Mouse (Mus musculus): ENCODE results near the gene Mfn2. TPM values are rescaled to one million over a fixed set of nuclear protein-coding genes. Genes with fewer than 3 reads are reported as not detected.

The Mfn2 gene
- polyA plus RNA-seq, 1 experiment, result 142 TPM

DNA sequence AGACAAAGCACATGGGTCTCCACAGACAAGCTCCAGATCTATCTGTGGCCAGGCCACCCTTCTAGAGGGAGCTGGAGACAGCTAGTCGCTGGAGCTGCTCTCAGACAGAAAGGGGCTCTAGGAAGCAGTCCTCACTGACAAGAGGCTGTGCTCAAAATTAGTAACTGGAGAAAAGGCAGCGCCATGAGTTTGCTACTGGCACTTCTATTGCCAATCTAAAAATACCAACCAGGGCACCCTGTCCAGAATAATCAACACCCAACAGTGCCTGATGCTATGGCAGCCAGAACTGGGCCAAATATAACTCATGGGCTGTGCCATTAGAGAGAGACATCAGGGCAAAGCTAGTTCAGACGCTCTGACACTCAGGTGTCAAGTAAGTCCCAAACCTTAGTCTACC is 7.2 kb downstream of the Mfn2 start:
- TF ChIP-seq POLR2A (IDR thresholded peaks at IDR 0.05; ENCODE audit: control insufficient read depth, low read depth, low read length) (no peak), CTCF (IDR thresholded peaks at IDR 0.05; ENCODE audit: control insufficient read depth, insufficient read depth, insufficient replicate concordance, low read depth, low read length) (no peak)
- Histone ChIP-seq H3K27me3 (ENCODE audit: control insufficient read depth, insufficient read depth, low read length) (no peaks in the 10 kb centered on the region), H3K27ac (ENCODE audit: control insufficient read depth, insufficient read depth, low read depth, low read length) (no peak overlapping the region), H3K4me1 (ENCODE audit: control insufficient read depth, insufficient read depth, low read length) (no peaks in the 10 kb centered on the region), H3K4me3 (ENCODE audit: control insufficient read depth, low read depth, low read length) (no peak overlapping the region), H3K36me3 (ENCODE audit: control insufficient read depth, insufficient read depth, low read length) (no peaks in the 10 kb centered on the region; the same call in none of the 2 replicates)

DNA sequence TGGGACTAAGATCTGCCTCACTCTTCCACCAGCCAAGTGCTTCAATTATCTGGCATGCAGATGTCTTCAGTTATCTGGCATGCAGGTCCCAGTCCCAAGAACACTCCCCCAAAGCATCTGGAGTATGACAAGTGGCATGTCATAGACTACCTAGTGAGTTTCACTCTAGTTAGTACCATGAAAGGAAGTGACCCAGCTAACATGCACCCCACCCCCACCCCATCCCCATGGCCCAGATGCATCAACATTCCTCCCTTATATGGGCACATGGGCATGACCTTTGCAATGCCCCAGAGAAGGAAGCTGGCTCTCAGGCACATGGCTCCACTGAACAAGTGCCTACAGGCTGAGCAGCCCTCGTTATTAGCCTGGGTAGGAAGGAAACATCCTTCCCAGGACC is 8.1 kb downstream of the Mfn2 start:
- Histone ChIP-seq H3K36me3 (ENCODE audit: control insufficient read depth, insufficient read depth, low read length) (peaks cover 1% of the 10 kb centered on the region), H3K27ac (ENCODE audit: control insufficient read depth, insufficient read depth, low read depth, low read length) (no peak overlapping the region), H3K4me3 (ENCODE audit: control insufficient read depth, low read depth, low read length) (no peak overlapping the region), H3K4me1 (ENCODE audit: control insufficient read depth, insufficient read depth, low read length) (no peaks in the 10 kb centered on the region), H3K27me3 (ENCODE audit: control insufficient read depth, insufficient read depth, low read length) (no peaks in the 10 kb centered on the region)
- TF ChIP-seq POLR2A (IDR thresholded peaks at IDR 0.05; ENCODE audit: control insufficient read depth, low read depth, low read length), result no peak
- no peak for TF ChIP-seq CTCF (IDR thresholded peaks at IDR 0.05; ENCODE audit: control insufficient read depth, insufficient read depth, insufficient replicate concordance, low read depth, low read length)

DNA sequence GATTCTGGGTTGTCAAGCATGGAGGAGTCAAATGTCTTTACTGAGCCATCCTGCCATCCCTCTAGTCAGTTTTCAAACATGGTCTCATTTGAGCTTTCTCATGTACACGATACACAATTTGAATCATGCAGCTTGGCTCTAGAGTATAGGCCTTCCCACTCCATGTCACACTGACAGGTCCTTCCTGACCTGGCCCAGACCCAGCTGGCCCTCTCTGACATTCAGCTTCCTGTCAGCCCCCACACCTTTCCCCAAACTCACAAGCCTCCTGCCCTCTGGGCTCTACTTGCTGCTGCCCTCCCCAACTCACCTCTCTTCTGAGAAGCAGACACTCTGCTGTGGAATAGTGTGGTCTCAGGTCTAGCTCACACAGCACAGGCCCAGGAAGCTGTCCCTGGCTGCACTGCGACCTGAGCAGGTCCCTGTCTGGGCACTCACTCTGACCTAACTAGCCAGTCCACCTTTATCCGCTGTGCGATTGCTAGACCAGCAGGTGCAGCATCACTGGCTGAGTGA is 8.6 kb downstream of the Mfn2 start:
- Histone ChIP-seq H3K4me1 (ENCODE audit: control insufficient read depth, insufficient read depth, low read length) (no peaks in the 10 kb centered on the region), H3K27ac (ENCODE audit: control insufficient read depth, insufficient read depth, low read depth, low read length) (no peak overlapping the region), H3K27me3 (ENCODE audit: control insufficient read depth, insufficient read depth, low read length) (no peaks in the 10 kb centered on the region), H3K4me3 (ENCODE audit: control insufficient read depth, low read depth, low read length) (no peak overlapping the region), H3K36me3 (ENCODE audit: control insufficient read depth, insufficient read depth, low read length) (peaks cover 1% of the 10 kb centered on the region)
- TF ChIP-seq POLR2A (IDR thresholded peaks at IDR 0.05; ENCODE audit: control insufficient read depth, low read depth, low read length), result no peak

DNA sequence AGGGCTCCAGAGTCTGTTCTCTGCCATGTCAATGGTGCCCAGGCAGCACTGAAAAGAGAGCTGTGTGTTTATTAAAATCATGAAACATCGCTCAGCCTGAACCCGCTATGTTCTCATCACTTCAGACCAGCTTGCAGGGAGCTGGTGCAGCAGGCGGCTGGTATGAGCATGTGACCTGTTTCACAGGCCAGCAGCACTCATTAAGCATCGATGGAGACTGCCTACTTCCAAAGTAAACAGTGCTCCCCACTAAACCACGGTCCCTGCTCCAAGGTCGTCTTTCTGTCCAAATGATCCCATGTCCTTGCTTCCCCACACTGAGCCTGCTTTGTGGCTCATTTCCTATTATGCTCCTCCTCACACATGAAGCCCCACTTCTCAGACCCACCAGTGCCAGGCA is 14.2 kb downstream of the Mfn2 start:
- Histone ChIP-seq H3K36me3 (ENCODE audit: control insufficient read depth, insufficient read depth, low read length) (peaks cover 1% of the 10 kb centered on the region; the same call in 1 of the 2 replicates), H3K27ac (ENCODE audit: control insufficient read depth, insufficient read depth, low read depth, low read length) (no peak overlapping the region), H3K27me3 (ENCODE audit: control insufficient read depth, insufficient read depth, low read length) (no peaks in the 10 kb centered on the region), H3K4me1 (ENCODE audit: control insufficient read depth, insufficient read depth, low read length) (no peaks in the 10 kb centered on the region), H3K4me3 (ENCODE audit: control insufficient read depth, low read depth, low read length) (no peak overlapping the region)
- no peak for TF ChIP-seq CTCF (IDR thresholded peaks at IDR 0.05; ENCODE audit: control insufficient read depth, insufficient read depth, insufficient replicate concordance, low read depth, low read length)
- no peak for TF ChIP-seq POLR2A (IDR thresholded peaks at IDR 0.05; ENCODE audit: control insufficient read depth, low read depth, low read length)

DNA sequence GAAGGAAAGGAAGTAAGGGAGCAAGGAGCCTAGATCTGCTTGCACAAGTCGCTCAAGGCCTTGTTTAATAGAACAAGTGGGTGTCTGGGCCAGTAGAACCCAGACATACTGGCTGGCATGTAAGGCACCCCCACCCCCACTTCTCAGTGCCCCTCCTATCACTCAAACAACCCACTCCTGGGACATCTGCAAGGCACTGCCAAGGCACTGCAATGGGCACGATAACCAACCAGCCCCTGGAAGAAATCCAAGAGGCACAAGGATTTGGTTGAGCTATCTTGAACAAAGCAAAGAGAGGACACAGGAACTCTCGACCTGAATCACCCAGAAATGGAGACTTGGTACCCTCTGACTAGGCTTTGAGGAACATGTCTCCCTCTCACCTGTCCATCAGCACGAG is 16.3 kb downstream of the Mfn2 start:
- Histone ChIP-seq H3K27ac (ENCODE audit: control insufficient read depth, insufficient read depth, low read depth, low read length) (no peak overlapping the region), H3K36me3 (ENCODE audit: control insufficient read depth, insufficient read depth, low read length) (peaks cover 5% of the 10 kb centered on the region), H3K4me1 (ENCODE audit: control insufficient read depth, insufficient read depth, low read length) (no peaks in the 10 kb centered on the region), H3K27me3 (ENCODE audit: control insufficient read depth, insufficient read depth, low read length) (no peaks in the 10 kb centered on the region), H3K4me3 (ENCODE audit: control insufficient read depth, low read depth, low read length) (no peak overlapping the region)
- no peak for TF ChIP-seq POLR2A (IDR thresholded peaks at IDR 0.05; ENCODE audit: control insufficient read depth, low read depth, low read length)
- no peak for TF ChIP-seq CTCF (IDR thresholded peaks at IDR 0.05; ENCODE audit: control insufficient read depth, insufficient read depth, insufficient replicate concordance, low read depth, low read length)

DNA sequence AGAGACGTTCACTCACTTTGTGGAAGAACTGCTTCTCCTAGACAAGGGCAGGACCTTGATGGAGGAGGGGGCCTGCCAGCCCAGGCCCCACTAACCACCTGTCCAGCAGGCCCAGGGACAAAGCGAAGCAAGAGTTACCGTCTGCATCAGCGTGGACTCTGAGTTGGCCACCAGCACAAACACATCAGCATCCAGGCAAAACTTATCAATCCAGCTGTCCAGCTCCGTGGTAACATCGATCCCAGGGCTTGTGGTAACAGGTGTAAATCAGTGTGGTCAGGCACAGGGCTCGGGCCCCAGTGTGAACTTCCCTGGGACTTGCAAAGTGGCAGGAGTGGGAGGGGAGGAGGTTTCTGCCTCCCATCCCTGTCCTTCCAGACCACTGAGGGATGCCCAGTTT is 17.2 kb downstream of the Mfn2 start:
- Histone ChIP-seq H3K27me3 (ENCODE audit: control insufficient read depth, insufficient read depth, low read length) (no peaks in the 10 kb centered on the region), H3K36me3 (ENCODE audit: control insufficient read depth, insufficient read depth, low read length) (peaks cover 12% of the 10 kb centered on the region), H3K4me1 (ENCODE audit: control insufficient read depth, insufficient read depth, low read length) (no peaks in the 10 kb centered on the region), H3K27ac (ENCODE audit: control insufficient read depth, insufficient read depth, low read depth, low read length) (no peak overlapping the region), H3K4me3 (ENCODE audit: control insufficient read depth, low read depth, low read length) (no peak overlapping the region)
- TF ChIP-seq POLR2A (IDR thresholded peaks at IDR 0.05; ENCODE audit: control insufficient read depth, low read depth, low read length) (no peak), CTCF (IDR thresholded peaks at IDR 0.05; ENCODE audit: control insufficient read depth, insufficient read depth, insufficient replicate concordance, low read depth, low read length) (peak; percentile 2; the same call in 1 of the 2 replicates)

DNA sequence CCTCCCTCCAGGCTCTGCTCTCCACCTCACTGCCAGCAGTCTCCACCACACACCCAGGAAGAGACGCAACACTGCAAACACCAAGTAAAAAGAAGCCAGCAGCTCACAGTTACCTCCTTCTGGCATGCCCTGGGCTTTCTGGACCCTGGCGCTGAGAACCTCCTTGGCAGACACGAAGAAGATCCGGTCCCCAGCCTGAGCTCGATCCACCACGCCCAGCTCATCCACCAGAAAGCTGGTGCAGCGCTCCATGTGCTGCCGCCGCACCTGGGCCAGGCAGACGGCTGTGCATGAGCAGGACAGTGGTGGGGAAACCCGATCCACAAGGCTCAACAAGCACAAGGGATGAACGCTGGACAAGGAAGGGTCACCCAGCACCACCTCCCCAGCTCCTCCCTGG is 18.3 kb downstream of the Mfn2 start:
- peaks cover 11% of the 10 kb centered on the region for H3K36me3 ChIP-seq (ENCODE audit: control insufficient read depth, insufficient read depth, low read length)
- TF ChIP-seq CTCF (IDR thresholded peaks at IDR 0.05; ENCODE audit: control insufficient read depth, insufficient read depth, insufficient replicate concordance, low read depth, low read length) (no peak), POLR2A (IDR thresholded peaks at IDR 0.05; ENCODE audit: control insufficient read depth, low read depth, low read length) (no peak)
- H3K4me1 ChIP-seq (ENCODE audit: control insufficient read depth, insufficient read depth, low read length), result no peaks in the 10 kb centered on the region
- H3K4me3 ChIP-seq (ENCODE audit: control insufficient read depth, low read depth, low read length), result no peak overlapping the region
- no peak overlapping the region for H3K27ac ChIP-seq (ENCODE audit: control insufficient read depth, insufficient read depth, low read depth, low read length)
- H3K27me3 ChIP-seq (ENCODE audit: control insufficient read depth, insufficient read depth, low read length), result no peaks in the 10 kb centered on the region

DNA sequence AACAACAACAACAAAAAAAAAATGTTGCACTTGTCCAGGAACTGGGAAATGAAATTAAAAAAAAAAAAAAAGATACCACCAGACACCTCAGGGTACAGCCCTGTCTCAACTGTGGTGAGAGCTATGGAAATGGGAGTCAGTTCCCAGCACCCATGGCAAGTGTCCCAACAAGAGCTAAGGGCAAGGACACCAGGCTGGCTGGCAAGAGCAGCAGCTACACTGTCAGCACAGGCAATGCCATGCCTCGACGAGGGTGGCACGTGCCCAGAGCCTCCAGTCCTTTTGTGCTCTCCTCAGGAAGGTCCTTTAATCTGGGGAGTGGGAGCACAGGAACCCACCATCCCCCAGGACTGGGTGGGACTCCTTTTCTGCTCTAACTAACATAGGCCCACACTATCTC is 20.4 kb downstream of the Mfn2 start:
- no peaks in the 10 kb centered on the region for H3K27me3 ChIP-seq (ENCODE audit: control insufficient read depth, insufficient read depth, low read length)
- no peaks in the 10 kb centered on the region for H3K4me1 ChIP-seq (ENCODE audit: control insufficient read depth, insufficient read depth, low read length)
- H3K27ac ChIP-seq (ENCODE audit: control insufficient read depth, insufficient read depth, low read depth, low read length), result no peak overlapping the region
- TF ChIP-seq CTCF (IDR thresholded peaks at IDR 0.05; ENCODE audit: control insufficient read depth, insufficient read depth, insufficient replicate concordance, low read depth, low read length) (no peak), POLR2A (IDR thresholded peaks at IDR 0.05; ENCODE audit: control insufficient read depth, low read depth, low read length) (no peak)
- no peak overlapping the region for H3K4me3 ChIP-seq (ENCODE audit: control insufficient read depth, low read depth, low read length)
- H3K36me3 ChIP-seq (ENCODE audit: control insufficient read depth, insufficient read depth, low read length), result peaks cover 12% of the 10 kb centered on the region
